Mouse (Mus musculus): ENCODE results near the gene Ppp1cb. TPM values are rescaled to one million over a fixed set of nuclear protein-coding genes. Genes with fewer than 3 reads are reported as not detected.
A peak's percentile ranks its signal among the peaks of the same experiment; 100 is the strongest.

The Ppp1cb gene
- polyA plus RNA-seq, 1 experiment: 285 TPM

GRCm38 (mm10) chr5:32485430-32485829 lies 26.8 kb downstream of the Ppp1cb start:
- no peak for TF ChIP-seq CTCF (IDR thresholded peaks at IDR 0.05; ENCODE audit: control insufficient read depth, insufficient read depth, low read length)
- no peak for TF ChIP-seq POLR2A (IDR thresholded peaks at IDR 0.05; ENCODE audit: borderline replicate concordance, control insufficient read depth, low read depth, low read length)
- no peak overlapping the region for H3K27ac ChIP-seq (ENCODE audit: control insufficient read depth, insufficient read depth, low read depth, low read length, poor library complexity)
- no peak overlapping the region for H3K4me3 ChIP-seq (replicated peaks; ENCODE audit: control insufficient read depth, low read depth, low read length)
- 66% methylated on average over 3 of the region's 3 CpGs for WGBS
- no peaks in the 10 kb centered on the region for H3K4me1 ChIP-seq (ENCODE audit: control insufficient read depth, insufficient read depth, low read length)

DNA sequence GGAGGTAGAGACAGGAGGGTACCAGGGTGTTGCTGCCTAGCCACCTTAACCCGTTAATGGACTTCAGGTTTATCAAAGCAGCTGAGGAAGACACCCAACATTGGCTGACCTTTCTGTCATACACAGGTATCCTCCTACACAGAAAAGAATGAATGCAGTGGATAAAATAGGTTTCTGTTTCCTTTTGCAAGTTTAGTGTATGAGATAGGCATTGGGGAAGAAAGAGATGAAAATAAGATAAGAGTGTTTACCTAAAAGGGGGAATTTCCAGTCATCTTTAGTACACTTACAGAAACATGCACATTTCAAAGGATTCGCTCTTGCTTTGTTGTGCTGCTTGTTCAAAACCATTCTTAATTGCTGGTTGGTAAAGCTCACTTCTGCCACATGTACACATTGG lies 29.4 kb downstream of the Ppp1cb start:
- no peak overlapping the region for H3K4me3 ChIP-seq (replicated peaks; ENCODE audit: control insufficient read depth, low read depth, low read length)
- WGBS: 94% methylated on average over 2 of the region's 2 CpGs
- H3K4me1 ChIP-seq (ENCODE audit: control insufficient read depth, insufficient read depth, low read length): no peaks in the 10 kb centered on the region
- TF ChIP-seq CTCF (IDR thresholded peaks at IDR 0.05; ENCODE audit: control insufficient read depth, insufficient read depth, low read length): no peak
- no peak for TF ChIP-seq POLR2A (IDR thresholded peaks at IDR 0.05; ENCODE audit: borderline replicate concordance, control insufficient read depth, low read depth, low read length)
- no peak overlapping the region for H3K27ac ChIP-seq (ENCODE audit: control insufficient read depth, insufficient read depth, low read depth, low read length, poor library complexity)

GRCm38 (mm10) chr5:32494084-32494700 lies 35.5 kb downstream of the Ppp1cb start:
- Histone ChIP-seq H3K27ac (ENCODE audit: control insufficient read depth, insufficient read depth, low read depth, low read length, poor library complexity) (no peak overlapping the region), H3K4me3 (replicated peaks; ENCODE audit: control insufficient read depth, low read depth, low read length) (no peak overlapping the region), H3K4me1 (ENCODE audit: control insufficient read depth, insufficient read depth, low read length) (no peaks in the 10 kb centered on the region; the same call in 1 of the 2 replicates)
- TF ChIP-seq POLR2A (IDR thresholded peaks at IDR 0.05; ENCODE audit: borderline replicate concordance, control insufficient read depth, low read depth, low read length) (no peak), CTCF (IDR thresholded peaks at IDR 0.05; ENCODE audit: control insufficient read depth, insufficient read depth, low read length) (no peak)
- 73% methylated on average over 3 of the region's 3 CpGs for WGBS

DNA sequence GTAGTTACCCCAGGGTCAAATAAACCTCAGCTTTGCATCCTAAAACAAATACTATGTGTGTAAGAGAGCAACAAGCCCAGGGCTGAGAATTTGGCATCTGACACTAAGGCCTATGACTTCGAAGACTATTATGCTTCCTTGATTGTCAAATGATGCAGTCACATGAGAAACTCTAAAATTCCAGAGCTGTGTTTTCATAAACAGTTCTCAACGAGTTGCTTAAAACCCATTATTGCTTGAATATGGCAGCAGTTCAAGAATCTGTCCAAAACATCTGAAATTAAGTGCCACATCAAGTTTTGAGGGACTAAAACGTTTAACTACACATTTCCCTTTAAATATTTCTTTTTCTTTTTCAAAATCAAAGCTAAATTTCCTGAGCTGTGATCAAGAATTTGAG lies 50.1 kb downstream of the Ppp1cb start:
- Histone ChIP-seq H3K4me1 (ENCODE audit: control insufficient read depth, insufficient read depth, low read length) (no peaks in the 10 kb centered on the region), H3K4me3 (replicated peaks; ENCODE audit: control insufficient read depth, low read depth, low read length) (no peak overlapping the region), H3K27ac (ENCODE audit: control insufficient read depth, insufficient read depth, low read depth, low read length, poor library complexity) (no peak overlapping the region)
- TF ChIP-seq POLR2A (IDR thresholded peaks at IDR 0.05; ENCODE audit: borderline replicate concordance, control insufficient read depth, low read depth, low read length): no peak
- no peak for TF ChIP-seq CTCF (IDR thresholded peaks at IDR 0.05; ENCODE audit: control insufficient read depth, insufficient read depth, low read length)
- 47% methylated on average over 3 of the region's 3 CpGs for WGBS

DNA sequence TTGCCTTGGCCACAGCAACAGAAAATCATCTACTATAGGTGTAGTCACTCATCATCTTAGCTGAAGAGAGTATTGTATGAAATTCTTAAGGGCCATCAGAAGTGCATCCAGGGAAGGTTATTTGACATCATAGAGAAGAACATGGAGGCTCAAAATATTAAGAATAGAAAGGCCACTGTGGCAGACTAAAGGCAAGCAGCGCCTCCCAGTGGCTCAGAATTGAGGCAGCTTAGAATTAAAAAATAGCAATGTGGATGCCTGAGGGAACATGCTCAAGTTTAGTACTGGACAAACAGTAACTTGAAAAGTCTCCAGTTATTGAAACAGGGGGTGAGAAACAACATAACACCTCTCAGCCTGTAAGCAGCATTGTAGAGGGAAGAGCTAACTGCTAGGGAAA lies 61.7 kb downstream of the Ppp1cb start:
- Histone ChIP-seq H3K27ac (ENCODE audit: control insufficient read depth, insufficient read depth, low read depth, low read length, poor library complexity) (no peak overlapping the region), H3K4me1 (ENCODE audit: control insufficient read depth, insufficient read depth, low read length) (no peaks in the 10 kb centered on the region), H3K4me3 (replicated peaks; ENCODE audit: control insufficient read depth, low read depth, low read length) (no peak overlapping the region)
- WGBS: 48% methylated on average over 1 of the region's 1 CpGs
- TF ChIP-seq CTCF (IDR thresholded peaks at IDR 0.05; ENCODE audit: control insufficient read depth, insufficient read depth, low read length): peak; percentile 51
- no peak for TF ChIP-seq POLR2A (IDR thresholded peaks at IDR 0.05; ENCODE audit: borderline replicate concordance, control insufficient read depth, low read depth, low read length)

DNA sequence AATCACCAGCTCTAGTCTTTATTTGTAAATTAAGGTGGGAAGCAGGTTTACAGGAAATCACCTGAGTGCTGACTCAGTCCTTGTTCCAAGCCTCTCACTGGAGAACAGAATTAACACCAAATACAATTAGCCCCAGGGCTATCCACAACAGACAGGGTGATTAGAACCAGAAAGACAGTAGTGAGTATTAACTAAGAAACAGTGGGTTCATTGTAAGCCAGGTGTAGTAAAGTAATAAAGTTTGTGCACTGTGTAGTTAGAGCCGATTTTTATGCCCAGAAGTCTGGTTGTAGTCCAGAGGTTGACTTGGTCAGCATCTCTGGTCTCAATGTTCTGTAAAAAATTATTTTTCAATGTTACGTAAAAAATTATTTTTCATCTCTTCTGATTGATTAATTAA lies 90.8 kb downstream of the Ppp1cb start:
- Histone ChIP-seq H3K4me1 (ENCODE audit: control insufficient read depth, insufficient read depth, low read length) (no peaks in the 10 kb centered on the region), H3K4me3 (replicated peaks; ENCODE audit: control insufficient read depth, low read depth, low read length) (no peak overlapping the region), H3K27ac (ENCODE audit: control insufficient read depth, insufficient read depth, low read depth, low read length, poor library complexity) (no peak overlapping the region)
- WGBS: 82% methylated on average over 2 of the region's 2 CpGs
- no peak for TF ChIP-seq CTCF (IDR thresholded peaks at IDR 0.05; ENCODE audit: control insufficient read depth, insufficient read depth, low read length)
- no peak for TF ChIP-seq POLR2A (IDR thresholded peaks at IDR 0.05; ENCODE audit: borderline replicate concordance, control insufficient read depth, low read depth, low read length)

DNA sequence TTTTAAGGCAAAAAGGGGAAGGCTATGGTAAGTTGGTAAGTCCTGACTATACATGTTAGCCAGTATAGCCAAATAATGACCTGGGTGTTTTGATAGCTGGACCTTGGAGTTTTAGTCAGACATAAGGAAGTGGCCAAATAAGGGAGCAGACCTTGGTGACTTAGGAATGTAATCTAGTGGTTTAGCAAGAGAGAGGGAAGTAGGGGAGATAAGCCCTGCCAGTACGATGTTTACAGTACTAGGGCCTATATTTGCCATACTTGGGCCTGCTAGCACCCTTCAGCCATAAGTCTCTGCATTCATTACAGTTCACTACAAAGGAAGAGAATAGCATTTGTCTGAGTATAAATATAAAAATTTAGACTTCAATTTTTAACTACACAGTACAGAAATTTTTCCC lies 106.1 kb downstream of the Ppp1cb start:
- WGBS: 21% methylated on average over 1 of the region's 1 CpGs
- H3K27ac ChIP-seq (ENCODE audit: control insufficient read depth, insufficient read depth, low read depth, low read length, poor library complexity): no peak overlapping the region

More for the DNA sequence above, 106.1 kb downstream of the Ppp1cb start:
- Histone ChIP-seq H3K4me1 (ENCODE audit: control insufficient read depth, insufficient read depth, low read length) (no peaks in the 10 kb centered on the region), H3K4me3 (replicated peaks; ENCODE audit: control insufficient read depth, low read depth, low read length) (no peak overlapping the region)
- TF ChIP-seq POLR2A (IDR thresholded peaks at IDR 0.05; ENCODE audit: borderline replicate concordance, control insufficient read depth, low read depth, low read length): no peak
- no peak for TF ChIP-seq CTCF (IDR thresholded peaks at IDR 0.05; ENCODE audit: control insufficient read depth, insufficient read depth, low read length)

Other genes starting within 250 kb of the Ppp1cb start
- not detected in 2 replicates for gene Plb1, start 226.1 kb upstream of the Ppp1cb start, polyA plus RNA-seq (2011; ENCODE audit: insufficient read depth, insufficient read length, low replicate concordance, missing spikeins)
- 2.7 and 4.8 TPM in 2 replicates for gene Yes1, start 152.3 kb downstream of the Ppp1cb start, polyA plus RNA-seq (2011; ENCODE audit: insufficient read depth, insufficient read length, low replicate concordance, missing spikeins)

All from bone marrow, adult 2 months (tissue).